Mouse (Mus musculus) heart, postnatal 36 days (tissue): ENCODE results near the gene Lsm14b. TPM values are rescaled to one million over a fixed set of nuclear protein-coding genes. Genes with fewer than 3 reads are reported as not detected.

Experiments used
- DNase-seq, 2 experiments: peaks; one replicate each; pipeline ENCODE4 v3.0.0; 2021 to 2022
- intact Hi-C: fragments of 180-260 bp; cut with DNase I; formaldehyde crosslinking; loops from one replicate; pipeline ENCODE4 v1.15.1; 2025
- total RNA-seq, 2 experiments: library from RNA; stranded (reverse); gene quantifications; 2 replicates each; pipeline ENCODE4 v1.2.3; 2021

Lsm14b gene
- total RNA-seq, 2 experiments from 2014 or later = 64.3 to 64.7 TPM

DNA sequence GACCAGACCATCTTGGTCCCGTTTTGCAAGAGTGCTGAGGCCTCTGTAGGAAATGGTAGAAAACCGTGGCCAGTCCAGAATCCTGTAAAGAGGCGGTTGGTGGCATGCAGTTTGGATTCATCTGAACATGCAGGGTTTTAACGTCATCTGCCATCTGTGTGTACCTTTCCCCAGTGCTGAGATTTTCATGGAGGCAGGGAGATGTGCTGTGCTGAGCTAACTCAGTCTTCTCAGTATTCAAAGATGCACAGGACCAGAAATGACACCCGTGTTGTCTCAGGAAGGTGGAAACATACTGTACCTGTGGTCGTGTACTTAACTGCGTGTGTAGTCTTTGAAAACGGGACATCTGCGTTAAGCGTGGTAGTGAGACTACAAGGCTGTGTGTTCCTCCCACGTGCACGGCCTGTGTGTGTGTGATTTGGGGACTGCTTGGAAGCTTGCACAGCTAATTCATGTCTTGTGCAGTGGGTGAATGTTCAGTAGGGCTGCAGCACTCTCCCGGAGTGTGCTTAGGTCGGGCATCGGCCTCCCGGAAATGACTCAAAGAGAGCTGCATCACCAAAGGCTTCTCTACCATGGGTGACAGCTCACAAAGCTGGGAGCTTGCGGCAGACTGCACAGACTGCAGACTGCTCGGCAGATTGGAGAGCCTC is 23.3 kb downstream of the Lsm14b start:
- no peak for DNase-seq
- intact Hi-C loops = no loop called here

DNA sequence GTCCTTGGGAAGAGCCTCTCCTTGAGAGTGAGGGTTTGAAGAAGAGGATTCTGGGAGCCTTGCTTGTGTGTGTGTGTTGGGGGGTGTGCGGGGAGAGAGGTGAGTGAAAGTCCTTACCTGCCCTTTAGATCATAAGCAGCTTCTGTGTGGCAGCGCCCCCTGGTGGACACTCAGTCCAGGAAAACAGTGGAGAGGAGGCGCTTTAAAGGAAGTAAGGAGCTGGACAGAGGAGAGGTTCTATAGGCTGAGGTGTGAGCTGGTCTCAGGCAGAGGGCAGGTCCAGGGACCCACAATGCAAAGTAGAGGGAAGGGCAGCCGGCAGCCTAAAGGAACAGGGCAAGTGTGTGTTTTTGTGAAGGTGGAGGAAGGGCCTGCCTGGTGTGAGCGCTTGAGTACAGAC is 26.2 kb downstream of the Lsm14b start:
- intact Hi-C loops = loop anchor here (1.0 kb wide), 1 partner anchor 134 kb away; no protein-coding TSS in a partner anchor
- DNase-seq = peak; percentile 80 to 88

DNA sequence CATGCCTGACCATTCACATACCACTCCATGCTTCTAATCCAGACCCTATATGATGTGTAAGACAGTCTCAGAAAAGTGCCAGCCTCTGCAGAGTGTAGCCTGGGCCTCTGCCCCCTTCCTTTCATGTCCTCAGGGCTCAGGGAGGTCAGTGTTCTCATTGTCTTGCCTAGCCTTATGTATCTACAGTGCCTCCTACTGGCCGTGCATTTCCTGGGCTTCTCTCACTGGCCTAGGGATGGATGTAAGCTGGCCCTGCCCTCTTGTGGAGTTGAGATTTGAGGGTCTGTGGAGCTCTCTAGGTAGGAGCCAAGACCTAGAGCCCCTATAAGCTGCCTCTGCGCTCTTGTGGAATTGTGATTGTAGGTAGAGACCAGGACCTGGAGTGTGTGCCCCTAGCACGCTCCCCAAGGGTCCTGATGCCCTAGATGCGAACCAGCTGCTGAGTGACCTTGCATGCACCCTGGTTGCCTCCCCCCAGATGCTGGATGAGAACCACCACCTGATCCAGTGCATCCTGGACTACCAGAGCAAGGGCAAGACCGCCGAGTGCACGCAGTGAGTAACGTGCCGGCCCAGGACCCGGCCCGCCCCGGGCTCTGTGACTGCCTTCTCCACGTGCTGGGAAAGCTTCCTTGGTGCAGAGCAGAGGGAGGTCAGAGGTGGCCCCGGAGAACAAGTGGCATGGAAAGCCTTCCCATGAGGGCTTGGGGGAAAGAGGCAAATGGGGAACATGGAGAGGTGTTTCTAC is 27.4 kb downstream of the Lsm14b start:
- peak in 1 of 2 experiments; percentile 23 for DNase-seq
- intact Hi-C loops = loop anchor here (1.0 kb wide), 1 partner anchor 135 kb away; no protein-coding TSS in a partner anchor

DNA sequence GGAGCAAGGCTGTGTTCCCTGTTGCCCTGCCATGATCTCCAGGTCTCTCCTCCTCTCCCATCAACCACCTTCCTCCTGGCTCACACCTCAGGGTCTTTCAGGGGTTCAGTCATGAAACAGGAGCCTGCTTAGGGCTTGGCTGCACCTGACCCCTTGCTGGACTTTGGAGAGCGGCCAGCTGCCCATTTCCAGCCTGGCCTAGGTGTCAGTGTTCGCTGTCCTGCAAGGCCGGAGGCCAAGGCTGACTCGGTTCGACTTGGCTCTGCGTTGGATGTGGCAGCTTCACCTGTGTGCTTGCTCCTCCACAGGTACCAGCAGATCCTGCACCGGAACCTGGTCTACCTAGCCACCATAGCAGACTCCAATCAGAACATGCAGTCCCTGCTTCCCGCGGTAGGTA is 28.2 kb downstream of the Lsm14b start:
- DNase-seq = no peak
- intact Hi-C loops = no loop called here

DNA sequence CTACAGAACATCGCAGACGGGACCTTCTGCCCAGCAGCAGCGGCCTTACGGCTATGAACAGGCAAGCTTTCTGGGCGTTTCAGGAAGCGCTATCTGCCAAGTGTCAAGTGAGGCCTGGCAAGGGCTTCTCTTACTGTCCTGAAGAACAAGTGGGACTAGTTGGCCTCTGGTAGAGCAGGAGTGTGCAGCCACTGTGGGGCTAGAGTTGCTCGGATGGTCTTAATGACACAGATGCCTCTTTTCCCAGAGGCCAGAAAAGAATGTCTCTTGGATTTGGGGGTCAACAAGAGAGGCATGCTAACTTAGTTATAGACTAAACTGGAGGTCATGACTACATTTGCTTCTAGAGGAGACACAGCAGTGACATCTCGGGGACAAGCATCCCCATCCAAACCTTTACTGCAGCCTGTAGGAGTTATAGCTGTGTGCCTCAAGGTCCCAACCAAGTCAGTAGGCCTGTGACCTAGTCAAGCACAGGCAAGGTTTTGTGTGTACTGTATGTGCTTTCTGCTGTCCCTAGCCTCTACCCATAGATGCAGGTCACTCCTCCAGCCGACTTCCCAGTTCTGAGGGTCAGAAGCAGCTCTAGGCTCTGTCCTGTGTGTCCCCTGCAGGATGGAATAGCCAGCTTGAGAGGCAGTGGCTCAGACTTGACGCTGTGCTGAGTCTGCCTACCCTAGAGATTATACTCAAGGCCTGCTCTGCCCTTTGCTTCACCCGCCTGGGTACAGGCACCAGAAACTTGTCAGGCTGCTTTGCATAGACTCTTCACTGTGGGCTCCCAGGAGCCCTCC is 38.7 kb downstream of the Lsm14b start:
- intact Hi-C loops = no loop called here
- DNase-seq = no peak

DNA sequence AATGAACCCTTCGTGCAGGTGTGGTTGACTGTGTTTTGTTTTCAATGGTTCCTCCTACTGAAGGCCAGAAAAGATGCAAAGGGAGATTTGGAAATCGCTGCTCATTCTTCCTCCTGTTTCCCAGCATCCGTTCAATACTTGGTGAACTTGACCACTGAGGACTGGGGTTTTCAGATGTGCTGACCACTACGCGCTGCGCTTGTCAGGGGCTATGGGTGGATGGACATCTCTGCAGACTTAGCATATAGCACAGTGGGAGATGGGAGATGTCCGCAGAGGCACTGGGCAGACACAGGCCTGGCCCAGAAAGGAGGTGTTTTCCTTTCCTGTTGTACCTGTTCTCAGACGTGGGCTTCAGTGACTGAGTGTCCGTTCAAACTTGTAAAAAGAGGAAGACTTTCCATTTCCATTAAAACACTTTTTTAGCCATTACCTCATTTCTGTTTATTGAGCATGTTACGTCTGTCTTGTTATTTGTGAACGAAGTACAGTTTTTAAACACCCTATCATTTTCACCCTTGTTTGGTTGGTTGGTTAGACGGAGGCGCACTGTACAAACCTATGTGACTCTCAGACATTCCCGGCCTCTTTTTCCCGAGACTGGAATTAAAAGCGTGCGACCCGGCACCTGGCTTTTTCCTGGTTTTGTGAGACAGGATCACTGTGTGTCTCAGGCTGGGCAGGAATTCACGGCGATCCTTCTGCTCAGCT is 45.1 kb downstream of the Lsm14b start:
- DNase-seq = no peak
- intact Hi-C loops = loop anchor here (2.0 kb wide), 1 partner anchor 49 kb away; the partner anchor contains the start of gene Osbpl2

DNA sequence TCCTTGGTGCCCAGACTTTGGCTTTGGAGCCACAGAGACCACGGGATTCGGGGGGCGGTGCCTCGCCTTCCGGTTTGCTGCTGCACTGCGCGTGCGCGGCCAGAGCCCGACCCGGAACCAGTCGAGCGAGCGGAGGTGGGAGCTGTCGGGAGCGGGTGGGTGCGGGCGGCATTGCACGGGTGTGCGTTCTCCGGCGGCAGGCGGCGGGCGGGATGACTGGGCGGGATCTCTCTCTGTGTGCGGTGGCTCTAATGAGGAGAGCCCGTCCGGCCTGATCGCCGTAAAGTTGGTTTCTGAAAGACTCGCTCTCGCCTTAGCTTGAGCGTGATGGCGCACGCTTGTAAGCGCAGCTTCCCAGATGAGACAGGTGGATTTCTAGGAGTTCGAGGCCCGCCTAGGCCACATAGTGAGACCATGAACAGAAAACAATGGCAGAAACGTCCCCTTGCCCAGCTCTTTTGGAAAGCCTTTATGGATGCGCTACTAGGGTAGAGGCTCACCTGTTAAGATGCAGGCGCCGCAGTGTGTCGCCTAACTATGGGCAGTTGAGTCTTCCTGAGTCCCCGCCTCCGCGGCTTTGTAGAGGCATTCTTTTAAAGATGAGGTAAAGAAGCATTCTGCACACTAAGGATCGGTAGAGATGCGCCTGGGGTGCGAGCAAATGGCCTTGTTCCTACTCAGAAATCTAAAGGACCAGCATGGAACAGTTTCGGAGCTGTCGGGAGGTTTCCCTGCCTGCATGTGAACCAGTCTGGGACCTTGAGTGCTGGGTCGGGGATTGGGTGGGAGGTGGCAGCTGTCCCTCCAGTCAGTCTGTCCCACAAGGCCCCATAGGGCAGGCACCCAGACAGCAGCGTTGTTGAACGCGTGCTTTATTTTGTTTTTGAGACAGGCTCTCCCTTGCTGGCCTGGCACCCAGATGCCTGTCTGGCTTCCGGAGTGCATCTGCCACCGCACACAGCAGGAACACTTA is 46.0 kb downstream of the Lsm14b start, which contains the start of gene Mtg2:
Gene Mtg2, plus strand, starts transcription at position 108 of the 973 bp plus-strand sequence.
- intact Hi-C loops = loop anchor here (2.0 kb wide), 1 partner anchor 48 kb away; the partner anchor contains the start of gene Osbpl2
- peak; percentile 96 to 97 for DNase-seq

DNA sequence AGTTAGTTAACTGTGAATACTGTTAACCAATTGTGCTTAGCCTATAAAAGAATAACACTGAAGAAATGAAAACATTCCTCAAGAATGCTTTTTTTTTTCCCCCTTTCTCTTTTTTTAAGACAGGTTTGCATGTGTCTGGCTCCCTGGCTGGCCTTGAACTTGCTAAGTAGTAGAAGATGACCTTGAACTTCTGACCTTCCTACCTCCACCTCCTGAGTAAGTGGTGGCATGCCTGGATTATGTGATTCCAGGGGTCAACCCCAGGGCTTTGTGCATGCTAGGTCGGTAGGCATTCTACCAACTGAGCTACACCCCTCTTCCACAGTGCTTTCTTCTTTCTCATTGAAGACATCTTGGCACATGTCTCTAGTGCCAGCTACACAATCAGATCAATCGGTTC is 46.9 kb downstream of the Lsm14b start:
- no peak for DNase-seq
- intact Hi-C loops = loop anchor here (2.0 kb wide), 1 partner anchor 47 kb away; the partner anchor contains the start of gene Osbpl2

DNA sequence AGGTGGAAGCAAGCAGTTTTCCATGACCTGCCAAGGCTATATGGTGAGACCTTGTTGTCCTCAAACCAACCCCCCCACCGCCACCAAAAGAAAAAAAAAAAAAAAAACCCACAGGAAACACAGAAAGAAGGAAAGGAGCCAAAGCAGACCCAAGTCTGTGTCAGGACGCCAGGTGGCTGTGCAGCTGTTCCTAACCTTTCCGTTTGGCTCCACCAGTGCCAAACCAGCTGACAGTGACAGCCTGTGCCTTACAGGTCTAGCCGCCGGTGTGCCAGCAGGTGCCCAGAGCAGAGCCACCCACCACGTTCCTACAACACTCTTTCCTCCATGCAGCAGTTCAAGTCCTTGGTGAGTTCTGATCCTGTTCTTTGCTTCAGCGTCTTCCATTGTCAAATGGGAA is 48.1 kb downstream of the Lsm14b start:
- DNase-seq = no peak
- intact Hi-C loops = no loop called here

DNA sequence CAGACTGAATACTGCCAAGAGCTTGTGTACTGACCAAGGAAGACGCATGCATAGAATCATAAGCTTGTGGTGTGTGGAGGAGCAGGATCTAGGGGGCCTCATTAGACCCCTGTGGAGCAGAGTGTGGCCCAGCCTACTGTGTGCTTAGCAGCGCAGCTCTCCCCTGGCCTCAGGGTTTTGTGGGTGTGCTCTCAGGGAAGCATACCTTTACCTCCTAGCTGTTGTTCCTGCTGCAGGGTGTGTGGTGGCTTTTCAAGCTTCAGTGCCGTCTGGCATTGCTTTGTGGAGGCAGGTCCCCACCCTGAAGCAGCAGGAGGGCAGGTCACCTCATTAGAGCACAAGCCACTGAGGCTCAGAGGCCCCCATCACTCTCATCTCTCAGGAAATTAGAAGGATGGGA is 52.8 kb downstream of the Lsm14b start:
- no peak for DNase-seq
- intact Hi-C loops = no loop called here

DNA sequence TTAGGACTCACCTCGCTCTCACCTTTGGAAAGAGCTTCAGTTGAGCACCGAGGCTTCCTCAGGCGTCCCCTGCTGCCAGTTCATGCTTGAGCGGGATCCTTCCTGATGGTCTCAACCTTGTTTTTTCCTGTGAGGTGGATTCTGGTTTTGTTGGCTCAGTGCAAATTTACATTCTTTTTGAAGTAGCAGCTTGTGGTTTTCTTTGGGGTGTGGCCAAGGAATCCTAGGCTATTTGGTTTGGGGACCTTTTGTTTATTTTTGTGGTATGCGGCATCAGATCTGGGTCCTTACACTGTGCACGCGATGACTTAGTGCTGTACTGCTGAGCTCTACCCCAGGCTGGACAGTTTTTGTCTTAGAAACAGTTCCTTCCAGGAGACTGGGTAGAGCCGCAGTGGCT is 55.9 kb downstream of the Lsm14b start:
- no peak for DNase-seq
- intact Hi-C loops = no loop called here

DNA sequence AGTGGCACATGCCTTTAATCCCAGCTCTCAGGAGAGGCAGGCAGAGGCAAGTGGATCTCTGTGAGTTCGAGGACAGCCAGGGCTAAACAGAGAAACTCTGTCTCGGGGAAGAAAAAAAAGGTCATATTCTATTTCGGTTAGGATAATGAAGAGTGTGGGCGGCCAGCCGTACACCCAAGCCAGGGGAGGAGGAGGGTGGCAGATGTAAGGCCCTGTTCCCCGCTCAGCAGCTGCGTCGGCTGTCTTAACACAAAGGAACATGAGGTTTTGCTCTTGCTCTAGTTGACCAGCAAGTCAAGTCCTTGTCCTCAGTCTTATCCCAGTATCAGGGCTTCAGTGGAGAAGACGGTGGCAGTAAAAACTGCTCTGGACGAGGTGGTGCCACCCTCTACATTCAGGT is 58.3 kb downstream of the Lsm14b start:
- intact Hi-C loops = no loop called here

DNA sequence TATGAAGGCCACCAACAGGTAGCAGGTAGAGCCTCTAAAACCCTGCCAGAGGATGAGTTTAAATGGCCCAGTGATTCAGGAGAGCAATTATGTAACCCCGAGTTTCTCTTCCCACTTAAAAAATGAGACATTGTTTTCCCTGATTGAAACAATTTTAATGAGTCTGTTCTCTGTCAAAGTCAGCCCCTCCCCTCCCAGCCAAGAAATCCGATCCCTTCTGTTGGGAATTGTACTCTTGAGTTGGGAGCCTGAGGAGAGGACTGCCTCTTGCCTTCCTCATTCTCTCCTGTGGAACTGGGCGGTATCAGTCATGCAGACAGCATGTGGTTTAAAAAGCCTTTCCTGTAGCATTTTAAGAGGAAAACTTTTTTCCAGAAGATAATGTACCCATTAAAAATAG is 59.8 kb downstream of the Lsm14b start:
- no peak for DNase-seq
- intact Hi-C loops = no loop called here

More for the DNA sequence above, 58.3 kb downstream of the Lsm14b start:
- DNase-seq = no peak

Other genes with a start within 250 kb of the Lsm14b start
- 10 to 100 TPM; 15.5 to 21.3 TPM for gene Taf4, start 48.3 kb upstream of the Lsm14b start, total RNA-seq
- gene Psma7, start 17.4 kb downstream of the Lsm14b start, total RNA-seq = 100 to 1,000 TPM; 166 to 176 TPM
- gene Ss18l1, start 17.5 kb downstream of the Lsm14b start, total RNA-seq = 1 to 10 TPM; 2.0 to 2.4 TPM
- gene Mtg2, start 45.6 kb downstream of the Lsm14b start, total RNA-seq = 10 to 100 TPM; 27.1 to 30.0 TPM
- gene Hrh3, start 79.5 kb downstream of the Lsm14b start, total RNA-seq = under 1 TPM in 1 of 2 experiments, not detected in 1; 0.19 TPM
- gene Osbpl2, start 94.3 kb downstream of the Lsm14b start, total RNA-seq = 10 to 100 TPM; 36.0 to 36.2 TPM
- 10 to 100 TPM; 86.6 to 89.7 TPM for gene Adrm1, start 146.5 kb downstream of the Lsm14b start, total RNA-seq
- gene Lama5, start 200.9 kb downstream of the Lsm14b start, total RNA-seq = 10 to 100 TPM; 70.7 to 76.3 TPM
- gene Rps21, start 232.4 kb downstream of the Lsm14b start, total RNA-seq = 100 to 1,000 TPM; 500 to 574 TPM
- gene Cables2, start 248.5 kb downstream of the Lsm14b start, total RNA-seq = 10 to 100 TPM; 11.2 to 13.5 TPM